ENCODE assay signal across 16 mouse cellular contexts in genomic region chr11:75807486-75807885, GRCm38 (mm10). TPM values are rescaled to one million over a fixed set of nuclear protein-coding genes. Genes with fewer than 3 reads are reported as not detected.
A peak's percentile ranks its signal among the peaks of the same experiment; 100 is the strongest.
DNase-seq lines count a peak whose midpoint lies in the region; ATAC-seq and TF ChIP-seq lines count a peak whose summit lies in the region.
"Had no signal": no experiment of that assay in that cellular context is flagged by ENCODE, and none has a peak within 500 bp of the region (broad histone marks: within the 10 kb centered on the region; RNA-seq: fewer than 3 reads in every experiment).

No protein-coding gene starts in this region.

- intact Hi-C loops in gastrocnemius, adult 2 months (cut with DNase I) = no loop called here

- no peak overlapping the region for H3K4me2 ChIP-seq in kidney, embryonic 16.5 days (replicated peaks; ENCODE audit: low read depth, low read length)
- H3K4me2 ChIP-seq: limb, embryonic 15.5 days had no signal

- H3K27ac ChIP-seq in kidney, embryonic 16.5 days (ENCODE audit: low read length) = no peak overlapping the region
- no peak overlapping the region for H3K27ac ChIP-seq in gastrocnemius, adult 2 months
- H3K27ac ChIP-seq: forebrain, embryonic 10.5 days; limb, embryonic 15.5 days had no signal

- H3K4me1 ChIP-seq in kidney, embryonic 16.5 days (ENCODE audit: insufficient read depth, low read length) = peaks cover 4% of the 10 kb centered on the region; the same call in 1 of the 2 replicates
- H3K4me1 ChIP-seq: forebrain, embryonic 10.5 days had no signal

- ATAC-seq in kidney, embryonic 16.5 days (ENCODE audit: low FRiP score, low TSS enrichment) = peak; percentile 87
- no peak for ATAC-seq in megakaryocyte-erythroid progenitor cell, adult 5-6 weeks (replicated peaks; ENCODE audit: low FRiP score, low TSS enrichment, poor library complexity, severe bottlenecking)
- ATAC-seq: midbrain, embryonic 16.5 days had no signal

- 11% methylated on average over 5 of the region's 5 CpGs for WGBS in kidney, embryonic 16.5 days

- H3K9ac ChIP-seq in kidney, embryonic 16.5 days (replicated peaks; ENCODE audit: low read length) = no peak overlapping the region
- H3K9ac ChIP-seq: limb, embryonic 15.5 days had no signal

- no peaks in the 10 kb centered on the region for H3K9me3 ChIP-seq in kidney, embryonic 16.5 days (ENCODE audit: low read length)
- H3K9me3 ChIP-seq: forebrain, embryonic 10.5 days; limb, embryonic 15.5 days had no signal

- no peak overlapping the region for H3K4me3 ChIP-seq in kidney, embryonic 16.5 days (ENCODE audit: low read length)
- no peak overlapping the region for H3K4me3 ChIP-seq in gastrocnemius, adult 2 months
- H3K4me3 ChIP-seq: forebrain, embryonic 10.5 days; limb, embryonic 15.5 days had no signal

- TF ChIP-seq CTCF in gastrocnemius, adult 2 months (IDR thresholded peaks at IDR 0.05) = no peak

- H3K36me3 ChIP-seq in kidney, embryonic 16.5 days (ENCODE audit: insufficient read depth, low read length) = no peaks in the 10 kb centered on the region
- H3K36me3 ChIP-seq: forebrain, embryonic 10.5 days; limb, embryonic 15.5 days had no signal

- H3K27me3 ChIP-seq in kidney, embryonic 16.5 days (ENCODE audit: insufficient read depth, low read length) = no peaks in the 10 kb centered on the region
- H3K27me3 ChIP-seq: limb, embryonic 15.5 days had no signal

- DNase-seq in embryo, embryonic 11 days = peak; percentile 19
- DNase-seq in embryo, embryonic 9.5 days (ENCODE audit: extremely low spot score) = no peak
- no peak for DNase-seq in kidney, adult 11 months
- peak; percentile 52 for DNase-seq in retina, postnatal 1 day
- no peak for DNase-seq in retina, embryonic 14.5 days (ENCODE audit: low spot score)
- DNase-seq in gastrocnemius, adult 2 months = no peak
- DNase-seq: cerebellum, adult 2 months; heart, adult 11 months; heart, postnatal 14 days; thymus, adult 18-20 months had no signal

RNA-seq across cellular contexts. Expression of gene Doc2b, which starts 11.6 kb away (rescaled TPM):
- polyA plus RNA-seq in kidney, embryonic 16.5 days (2015; fragmentation: Nextera tagmentation; extraction: Ambion mirVana) = 0.54 and 0.86 TPM in 2 replicates
- total RNA-seq in megakaryocyte-erythroid progenitor cell, adult 5-6 weeks (2014; fragmentation: Nextera tagmentation) = not detected in 2 replicates
- not detected in 2 replicates for total RNA-seq in megakaryocyte-erythroid progenitor cell, adult 5-6 weeks (2017)
- total RNA-seq in gastrocnemius, adult 2 months (2021) = 1 to 10 TPM; 1.0 to 1.4 TPM
- total RNA-seq: neutrophil, adult 5-6 weeks had no signal

Comparison
In these comparisons a context has a peak if more than half of its experiments do, and no peak if none do; other contexts are left out.
1. DNase-seq: peak in embryo, embryonic 11 days (single experiment) and retina, postnatal 1 day (single experiment); none in embryo, embryonic 9.5 days (single experiment), kidney, adult 11 months (single experiment), retina, embryonic 14.5 days (single experiment) and gastrocnemius, adult 2 months (single experiment).